Mouse (Mus musculus) heart, embryonic 14.5 days (tissue): ENCODE results near the gene Timp4. TPM values are rescaled to one million over a fixed set of nuclear protein-coding genes. Genes with fewer than 3 reads are reported as not detected.

Experiments
- ATAC-seq: fragments of 200-750 bp; cut with Nextera tagmentation; 2 replicates; pipeline ENCODE4 v1.8.0; 2017; ENCODE audit warnings: low read depth, moderate TSS enrichment; ENCODE audit not compliant: insufficient number of reproducible peaks, insufficient read depth, low FRiP score
- H3K27ac ChIP-seq, 2 experiments: fragments of 200-500 bp in 1 of 2; fragments of 300-500 bp in 1 of 2; sonication (generic) in 1 of 2; replicated peaks in 1 of 2; 2 replicates each; pipeline ENCODE4 v1.5.1; 2012 to 2014; ENCODE audit warnings: low read depth in 2 of 2, low read length in 2 of 2, control low read depth in 1 of 2, mild to moderate bottlenecking in 1 of 2, mixed read lengths in 1 of 2; ENCODE audit not compliant: control insufficient read depth in 1 of 2, insufficient read depth in 1 of 2
- H3K27me3 ChIP-seq: fragments of 300-500 bp; sonication (generic); 2 replicates; pipeline ENCODE4 v1.6.1; 2014; ENCODE audit warnings: mild to moderate bottlenecking, low read length, control low read depth; ENCODE audit not compliant: control insufficient read depth, insufficient read depth
- H3K36me3 ChIP-seq: fragments of 300-500 bp; sonication (generic); 2 replicates; pipeline ENCODE4 v1.6.1; 2014; ENCODE audit warnings: mild to moderate bottlenecking, control low read depth, low read length, mixed read lengths; ENCODE audit not compliant: control insufficient read depth, insufficient read depth
- H3K4me1 ChIP-seq, 2 experiments: fragments of 200-500 bp in 1 of 2; fragments of 300-500 bp in 1 of 2; sonication (generic) in 1 of 2; 2 replicates each; pipeline ENCODE4 v1.6.1; 2012 to 2014; ENCODE audit warnings: low read length in 2 of 2, control low read depth in 1 of 2, mixed read lengths in 1 of 2; ENCODE audit not compliant: control insufficient read depth in 2 of 2, insufficient read depth in 2 of 2
- H3K4me2 ChIP-seq: fragments of 300-500 bp; sonication (generic); 2 replicates; pipeline ENCODE4 v1.6.1; 2014; ENCODE audit warnings: mild to moderate bottlenecking, low read length
- H3K4me3 ChIP-seq, 2 experiments: fragments of 200-500 bp in 1 of 2; fragments of 300-500 bp in 1 of 2; sonication (generic) in 1 of 2; 2 replicates each; pipeline ENCODE4 v1.5.1; 2012 to 2014; ENCODE audit warnings: low read length in 2 of 2, mild to moderate bottlenecking in 2 of 2, control low read depth in 1 of 2, low read depth in 1 of 2, moderate library complexity in 1 of 2; ENCODE audit not compliant: control insufficient read depth in 1 of 2, insufficient read depth in 1 of 2
- H3K9ac ChIP-seq: fragments of 300-500 bp; sonication (generic); 2 replicates; pipeline ENCODE4 v1.6.1; 2014; ENCODE audit warnings: mild to moderate bottlenecking, low read length
- H3K9me3 ChIP-seq: fragments of 300-500 bp; sonication (generic); 2 replicates; pipeline ENCODE4 v1.6.1; 2016; ENCODE audit warnings: low read length, control low read depth; ENCODE audit not compliant: control insufficient read depth
- WGBS: fragments of 180-500 bp; shearing (Covaris S2); extraction: QIAGEN DNeasy Blood & Tissue Kit; methylation state at CpG from one replicate; pipeline ENCODE4 v1.1.7; 2014; 5-methylcytosine and 5-hydroxymethylcytosine counted together
- polyA plus RNA-seq: library from polyadenylated mRNA; unstranded; fragments of >200 nt; fragmentation: Nextera tagmentation; extraction: Ambion mirVana; gene quantifications from 2 replicates; pipeline ENCODE4 v1.2.1, GENCODE M21; 2014

Timp4 gene
- polyA plus RNA-seq, 1 experiment from 2014 or later: 0.43 TPM

DNA sequence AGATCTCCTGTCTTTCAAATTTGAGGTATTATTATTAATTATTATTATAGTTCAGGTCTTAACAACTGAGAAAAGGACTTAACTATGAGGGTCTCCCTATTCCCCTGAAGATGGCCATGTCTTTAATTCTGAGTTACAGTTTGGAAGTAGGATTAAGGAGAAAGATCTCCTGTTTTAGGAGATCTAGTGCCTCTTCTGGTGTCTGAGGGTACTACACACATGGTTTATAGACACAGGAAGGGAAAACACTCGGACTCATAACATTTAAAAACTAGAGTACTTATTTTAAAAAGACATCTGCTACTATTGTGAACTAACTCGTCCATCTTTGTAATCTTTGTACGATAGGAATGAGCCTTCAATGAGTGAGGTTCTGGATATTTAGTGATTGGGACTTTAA is 49.0 kb downstream of the Timp4 start:
- H3K27ac ChIP-seq: no peak overlapping the region
- H3K4me3 ChIP-seq: no peak overlapping the region
- no peak overlapping the region for H3K9ac ChIP-seq
- ATAC-seq: no peak
- H3K36me3 ChIP-seq: no peaks in the 10 kb centered on the region
- 67% methylated on average over 3 of the region's 3 CpGs for WGBS
- H3K4me1 ChIP-seq: no peaks in the 10 kb centered on the region
- no peaks in the 10 kb centered on the region for H3K9me3 ChIP-seq
- H3K27me3 ChIP-seq: 0 out of 2 replicates have a peak, but pooled peaks cover 4% of the 10 kb centered on the region
- no peak overlapping the region for H3K4me2 ChIP-seq

DNA sequence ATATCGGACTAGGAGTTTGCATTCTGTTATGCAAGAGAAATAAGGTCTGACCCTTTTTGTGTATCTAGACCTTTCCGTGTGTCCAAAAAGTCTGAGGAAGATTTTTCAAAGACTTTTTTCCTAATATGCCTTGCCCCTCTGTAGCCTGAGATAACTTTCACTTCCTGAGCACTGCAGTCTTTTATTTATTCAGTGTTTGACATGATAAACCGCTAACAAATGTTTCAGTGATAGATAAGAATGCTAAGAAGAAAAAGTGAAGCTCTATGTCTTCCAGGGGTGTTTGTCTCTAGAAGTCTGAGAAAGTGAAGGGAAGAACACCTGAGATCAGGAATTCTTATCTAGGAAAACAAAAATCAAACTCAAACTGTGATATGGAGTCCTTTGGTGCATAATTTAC is 51.3 kb downstream of the Timp4 start:
- H3K27me3 ChIP-seq: peaks cover 9% of the 10 kb centered on the region; the same call in 1 of the 2 replicates
- no peaks in the 10 kb centered on the region for H3K9me3 ChIP-seq
- no peak overlapping the region for H3K9ac ChIP-seq
- no peaks in the 10 kb centered on the region for H3K4me1 ChIP-seq
- no peaks in the 10 kb centered on the region for H3K36me3 ChIP-seq
- H3K4me3 ChIP-seq: no peak overlapping the region
- no peak overlapping the region for H3K27ac ChIP-seq
- 55% methylated on average over 3 of the region's 3 CpGs for WGBS
- H3K4me2 ChIP-seq: no peak overlapping the region
- no peak for ATAC-seq

Other genes starting within 250 kb of the Timp4 start
- gene Tamm41, start 214.3 kb downstream of the Timp4 start, polyA plus RNA-seq: 34.9 and 35.3 TPM in 2 replicates
- 1.5 and 2.1 TPM in 2 replicates for gene Syn2, start 117.3 kb downstream of the Timp4 start, polyA plus RNA-seq
- gene Gm17482, start 24.9 kb downstream of the Timp4 start, polyA plus RNA-seq: not detected in 2 replicates
- 2.4 and 3.0 TPM in 2 replicates for gene Pparg, start 108.7 kb upstream of the Timp4 start, polyA plus RNA-seq